Comparison of ENCODE assay signal across 11 mouse cellular contexts in the genomic region with DNA sequence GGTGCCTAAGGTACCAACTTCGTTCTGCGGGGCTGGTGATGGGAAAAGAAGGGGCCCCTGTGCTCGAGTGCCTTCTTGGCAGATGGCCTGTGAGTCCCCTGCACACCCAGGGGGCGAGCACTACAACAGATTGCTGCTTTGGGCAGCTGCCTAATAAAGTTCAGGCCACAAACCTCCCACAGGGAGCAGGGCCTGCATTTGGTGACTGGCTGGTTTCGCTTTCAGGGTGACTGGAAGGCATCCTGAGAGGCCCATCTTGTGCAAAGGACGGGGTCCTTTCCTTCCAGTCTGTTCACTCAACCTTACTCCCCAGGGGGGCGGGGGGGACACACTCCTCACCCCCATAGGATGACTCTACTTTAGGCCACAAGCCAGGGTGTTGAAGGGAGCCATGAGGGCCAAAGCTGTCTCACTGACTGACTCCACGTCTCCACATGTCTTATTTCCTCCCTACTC. TPM values are rescaled to one million over a fixed set of nuclear protein-coding genes. Genes with fewer than 3 reads are reported as not detected.
DNase-seq lines count a peak whose midpoint lies in the region; ATAC-seq and TF ChIP-seq lines count a peak whose summit lies in the region.
"Had no signal": no experiment of that assay in that cellular context is flagged by ENCODE, and none has a peak within 500 bp of the region (broad histone marks: within the 10 kb centered on the region; RNA-seq: fewer than 3 reads in every experiment).

No protein-coding gene starts in this region.

- H3K4me1 ChIP-seq in forebrain, embryonic 12.5 days: peaks cover 7% of the 10 kb centered on the region
- H3K4me1 ChIP-seq in forebrain, embryonic 15.5 days: peaks cover 8% of the 10 kb centered on the region
- H3K4me1 ChIP-seq in midbrain, embryonic 10.5 days: peaks cover 15% of the 10 kb centered on the region
- H3K4me1 ChIP-seq in midbrain, embryonic 16.5 days (ENCODE audit: control insufficient read depth, insufficient read depth, low read length): peaks cover 2% of the 10 kb centered on the region; the same call in 1 of the 2 replicates
- peaks cover 14% of the 10 kb centered on the region for H3K4me1 ChIP-seq in limb, embryonic 14.5 days (ENCODE audit: control insufficient read depth, insufficient read depth, low read length)
- H3K4me1 ChIP-seq in small intestine, adult 2 months (ENCODE audit: control insufficient read depth, insufficient read depth, insufficient read length, low read length): peaks cover 7% of the 10 kb centered on the region; the same call in 1 of the 2 replicates

- no peak for TF ChIP-seq CTCF in small intestine, adult 2 months (IDR thresholded peaks at IDR 0.05; ENCODE audit: extremely low read depth, insufficient read length, insufficient replicate concordance, low read depth, low read length)

- H3K36me3 ChIP-seq in forebrain, embryonic 12.5 days (replicated peaks): no peaks in the 10 kb centered on the region
- H3K36me3 ChIP-seq in forebrain, embryonic 15.5 days: no peaks in the 10 kb centered on the region
- no peaks in the 10 kb centered on the region for H3K36me3 ChIP-seq in midbrain, embryonic 10.5 days
- H3K36me3 ChIP-seq in midbrain, embryonic 16.5 days (ENCODE audit: control insufficient read depth, insufficient read depth, low read length): no peaks in the 10 kb centered on the region
- no peaks in the 10 kb centered on the region for H3K36me3 ChIP-seq in limb, embryonic 14.5 days (ENCODE audit: control insufficient read depth, insufficient read depth, low read length)
- no peaks in the 10 kb centered on the region for H3K36me3 ChIP-seq in small intestine, adult 2 months (ENCODE audit: control insufficient read depth, insufficient read depth, low read length)

- no peak overlapping the region for H3K27ac ChIP-seq in forebrain, embryonic 12.5 days
- no peak overlapping the region for H3K27ac ChIP-seq in forebrain, embryonic 15.5 days (replicated peaks)
- H3K27ac ChIP-seq in midbrain, embryonic 10.5 days (replicated peaks): peak overlapping the region; percentile 84
- no peak overlapping the region for H3K27ac ChIP-seq in midbrain, embryonic 16.5 days (ENCODE audit: low read length)
- no peak overlapping the region for H3K27ac ChIP-seq in limb, embryonic 14.5 days (replicated peaks; ENCODE audit: low read depth, low read length)
- H3K27ac ChIP-seq in small intestine, adult 2 months (ENCODE audit: insufficient read depth, low read depth, low read length): peak overlapping the region; percentile 10; the same call in 1 of the 2 replicates

- no peak overlapping the region for H3K4me3 ChIP-seq in forebrain, embryonic 12.5 days (replicated peaks)
- no peak overlapping the region for H3K4me3 ChIP-seq in forebrain, embryonic 15.5 days
- peak overlapping the region; percentile 26 for H3K4me3 ChIP-seq in midbrain, embryonic 10.5 days
- H3K4me3 ChIP-seq in midbrain, embryonic 16.5 days (ENCODE audit: low read depth, low read length): no peak overlapping the region
- H3K4me3 ChIP-seq in limb, embryonic 14.5 days (replicated peaks; ENCODE audit: low read length): no peak overlapping the region
- H3K4me3 ChIP-seq in small intestine, adult 2 months (ENCODE audit: low read depth, low read length): no peak overlapping the region

- ATAC-seq in forebrain, embryonic 12.5 days (ENCODE audit: low FRiP score): no peak
- no peak for ATAC-seq in forebrain, embryonic 15.5 days (replicated peaks)
- ATAC-seq in midbrain, embryonic 16.5 days: no peak
- ATAC-seq in limb, embryonic 14.5 days (ENCODE audit: low FRiP score, low read depth): no peak

- H3K9ac ChIP-seq in forebrain, embryonic 12.5 days: 0 out of 2 replicates have a peak overlapping the region, but pooled peaks have one; percentile 13
- no peak overlapping the region for H3K9ac ChIP-seq in forebrain, embryonic 15.5 days (replicated peaks)
- H3K9ac ChIP-seq in midbrain, embryonic 16.5 days (ENCODE audit: low read depth, low read length): no peak overlapping the region
- 0 out of 2 replicates have a peak overlapping the region, but pooled peaks have one; percentile 2 for H3K9ac ChIP-seq in limb, embryonic 14.5 days (ENCODE audit: low read depth, low read length, severe bottlenecking)

- H3K27me3 ChIP-seq in forebrain, embryonic 12.5 days: no peaks in the 10 kb centered on the region; the same call in 1 of the 2 replicates
- no peaks in the 10 kb centered on the region for H3K27me3 ChIP-seq in forebrain, embryonic 15.5 days
- no peaks in the 10 kb centered on the region for H3K27me3 ChIP-seq in midbrain, embryonic 10.5 days (ENCODE audit: low read depth, poor library complexity, severe bottlenecking)
- no peaks in the 10 kb centered on the region for H3K27me3 ChIP-seq in midbrain, embryonic 16.5 days (ENCODE audit: control insufficient read depth, insufficient read depth, low read depth, low read length)
- no peaks in the 10 kb centered on the region for H3K27me3 ChIP-seq in limb, embryonic 14.5 days (ENCODE audit: control insufficient read depth, insufficient read depth, low read length)
- no peaks in the 10 kb centered on the region for H3K27me3 ChIP-seq in small intestine, adult 2 months (ENCODE audit: control insufficient read depth, insufficient read depth, low read length)

- TF ChIP-seq POLR2A in limb, embryonic 14.5 days (IDR thresholded peaks at IDR 0.05; ENCODE audit: borderline replicate concordance, extremely low read depth, insufficient read depth, insufficient read length): no peak
- no peak for TF ChIP-seq POLR2A in small intestine, adult 2 months (IDR thresholded peaks at IDR 0.05; ENCODE audit: low read depth, low read length)

- 75% methylated on average over 8 of the region's 8 CpGs for WGBS in forebrain, embryonic 12.5 days
- WGBS in forebrain, embryonic 15.5 days: 68% methylated on average over 8 of the region's 8 CpGs
- WGBS in midbrain, embryonic 10.5 days: 70% methylated on average over 8 of the region's 8 CpGs
- WGBS in midbrain, embryonic 16.5 days: 61% methylated on average over 8 of the region's 8 CpGs
- 56% methylated on average over 8 of the region's 8 CpGs for WGBS in limb, embryonic 14.5 days
- 60% methylated on average over 8 of the region's 8 CpGs for WGBS in small intestine, adult 2 months

- no peak overlapping the region for H3K4me2 ChIP-seq in forebrain, embryonic 12.5 days
- H3K4me2 ChIP-seq in forebrain, embryonic 15.5 days (replicated peaks): no peak overlapping the region
- no peak overlapping the region for H3K4me2 ChIP-seq in midbrain, embryonic 16.5 days (ENCODE audit: low read length)
- 0 out of 2 replicates have a peak overlapping the region, but pooled peaks have one; percentile 4 for H3K4me2 ChIP-seq in limb, embryonic 14.5 days (replicated peaks; ENCODE audit: low read depth, low read length, severe bottlenecking)

- intact Hi-C loops in left cerebral cortex, postnatal 14 days (cut with DNase I): loop anchor here (5.0 kb wide), 1 partner anchor 72 kb away; no protein-coding TSS in a partner anchor

- no peak for DNase-seq in midbrain, embryonic 10.5 days (ENCODE audit: low spot score)
- no peak for DNase-seq in limb, embryonic 14.5 days (ENCODE audit: low spot score)
- no peak for DNase-seq in gastrocnemius, adult 8-10 months (ENCODE audit: low spot score in 2 of 2)
- DNase-seq in left cerebral cortex, postnatal 14 days (ENCODE audit: low spot score in 2 of 2): no peak
- DNase-seq: adrenal gland, postnatal 25 days; lung, postnatal 4 days had no signal

- no peaks in the 10 kb centered on the region for H3K9me3 ChIP-seq in forebrain, embryonic 12.5 days
- no peaks in the 10 kb centered on the region for H3K9me3 ChIP-seq in forebrain, embryonic 15.5 days
- 0 out of 2 replicates have a peak, but pooled peaks cover under 1% of the 10 kb centered on the region for H3K9me3 ChIP-seq in midbrain, embryonic 10.5 days (replicated peaks)
- H3K9me3 ChIP-seq in midbrain, embryonic 16.5 days (replicated peaks; ENCODE audit: control insufficient read depth, low read length, poor library complexity, severe bottlenecking): no peaks in the 10 kb centered on the region
- H3K9me3 ChIP-seq in limb, embryonic 14.5 days (ENCODE audit: control insufficient read depth, low read length): no peaks in the 10 kb centered on the region

RNA-seq across cellular contexts. Expression of a gene that starts 15.1 kb away (rescaled TPM):
- polyA plus RNA-seq in forebrain, embryonic 12.5 days (2016; fragmentation: Nextera tagmentation; extraction: Ambion mirVana): not detected in 2 replicates
- polyA plus RNA-seq in forebrain, embryonic 15.5 days (2015; fragmentation: Nextera tagmentation; extraction: Ambion mirVana): not detected in 2 replicates
- polyA plus RNA-seq in midbrain, embryonic 10.5 days (2016; fragmentation: Nextera tagmentation; extraction: Ambion mirVana): not detected in 2 replicates
- 0.20 TPM in 1 of 2 replicates, not detected in the other for polyA plus RNA-seq in midbrain, embryonic 16.5 days (2015; fragmentation: Nextera tagmentation; extraction: Ambion mirVana)
- 0.39 and 0.73 TPM in 2 replicates for polyA plus RNA-seq in limb, embryonic 14.5 days (2012; rRNA removed)
- polyA plus RNA-seq in limb, embryonic 14.5 days (2014; fragmentation: Nextera tagmentation; extraction: Ambion mirVana): 0.15 and 0.33 TPM in 2 replicates
- polyA plus RNA-seq in small intestine, adult 2 months (2012; rRNA removed): 7.2 and 11.8 TPM in 2 replicates
- not detected for total RNA-seq in gastrocnemius, adult 8-10 months (2022)
- under 1 TPM in 1 of 2 experiments, not detected in 1; 0.11 TPM for total RNA-seq in left cerebral cortex, postnatal 14 days (2021)
- total RNA-seq: gastrocnemius, adult 18-20 months had no signal

RNA-seq across cellular contexts. Expression of a gene that starts 21.1 kb away (rescaled TPM):
- 6.2 and 7.6 TPM in 2 replicates for polyA plus RNA-seq in forebrain, embryonic 12.5 days (2016; fragmentation: Nextera tagmentation; extraction: Ambion mirVana)
- polyA plus RNA-seq in forebrain, embryonic 15.5 days (2015; fragmentation: Nextera tagmentation; extraction: Ambion mirVana): 4.2 and 4.9 TPM in 2 replicates
- 10.0 and 11.0 TPM in 2 replicates for polyA plus RNA-seq in midbrain, embryonic 10.5 days (2016; fragmentation: Nextera tagmentation; extraction: Ambion mirVana)
- polyA plus RNA-seq in midbrain, embryonic 16.5 days (2015; fragmentation: Nextera tagmentation; extraction: Ambion mirVana): 6.7 and 7.8 TPM in 2 replicates
- polyA plus RNA-seq in limb, embryonic 14.5 days (2012; rRNA removed): 89.1 and 110 TPM in 2 replicates
- polyA plus RNA-seq in limb, embryonic 14.5 days (2014; fragmentation: Nextera tagmentation; extraction: Ambion mirVana): 59.6 and 60.1 TPM in 2 replicates
- 7.9 and 8.1 TPM in 2 replicates for polyA plus RNA-seq in small intestine, adult 2 months (2012; rRNA removed)
- total RNA-seq in gastrocnemius, adult 8-10 months (2022): 1 to 10 TPM in 3 of 4 experiments, under 1 TPM in 1; 0.82 to 2.9 (median 1.6) TPM
- total RNA-seq in left cerebral cortex, postnatal 14 days (2021): 1 to 10 TPM; 7.7 to 9.0 TPM

RNA-seq across cellular contexts. Expression of a gene that starts 34.3 kb away (rescaled TPM):
- polyA plus RNA-seq in forebrain, embryonic 12.5 days (2016; fragmentation: Nextera tagmentation; extraction: Ambion mirVana): 0.32 and 0.35 TPM in 2 replicates
- polyA plus RNA-seq in forebrain, embryonic 15.5 days (2015; fragmentation: Nextera tagmentation; extraction: Ambion mirVana): 1.0 and 1.4 TPM in 2 replicates
- polyA plus RNA-seq in midbrain, embryonic 10.5 days (2016; fragmentation: Nextera tagmentation; extraction: Ambion mirVana): 0.02 TPM in 1 of 2 replicates, not detected in the other
- polyA plus RNA-seq in midbrain, embryonic 16.5 days (2015; fragmentation: Nextera tagmentation; extraction: Ambion mirVana): 0.15 and 0.16 TPM in 2 replicates
- polyA plus RNA-seq in limb, embryonic 14.5 days (2012; rRNA removed): 0.05 and 0.08 TPM in 2 replicates
- polyA plus RNA-seq in limb, embryonic 14.5 days (2014; fragmentation: Nextera tagmentation; extraction: Ambion mirVana): not detected in 2 replicates
- polyA plus RNA-seq in small intestine, adult 2 months (2012; rRNA removed): 0.44 and 1.4 TPM in 2 replicates
- total RNA-seq in gastrocnemius, adult 8-10 months (2022): not detected
- 10 to 100 TPM; 16.7 to 20.6 TPM for total RNA-seq in left cerebral cortex, postnatal 14 days (2021)
- total RNA-seq: gastrocnemius, adult 18-20 months had no signal

RNA-seq across cellular contexts. Expression of a gene that starts 41.7 kb away (rescaled TPM):
- polyA plus RNA-seq in forebrain, embryonic 12.5 days (2016; fragmentation: Nextera tagmentation; extraction: Ambion mirVana): 0.43 and 1.3 TPM in 2 replicates
- 0.11 and 0.34 TPM in 2 replicates for polyA plus RNA-seq in forebrain, embryonic 15.5 days (2015; fragmentation: Nextera tagmentation; extraction: Ambion mirVana)
- polyA plus RNA-seq in midbrain, embryonic 10.5 days (2016; fragmentation: Nextera tagmentation; extraction: Ambion mirVana): 0.21 and 0.52 TPM in 2 replicates
- polyA plus RNA-seq in midbrain, embryonic 16.5 days (2015; fragmentation: Nextera tagmentation; extraction: Ambion mirVana): 0.09 and 0.31 TPM in 2 replicates
- polyA plus RNA-seq in limb, embryonic 14.5 days (2012; rRNA removed): 0.05 and 0.08 TPM in 2 replicates
- 0.08 and 0.58 TPM in 2 replicates for polyA plus RNA-seq in limb, embryonic 14.5 days (2014; fragmentation: Nextera tagmentation; extraction: Ambion mirVana)
- 0.11 and 0.14 TPM in 2 replicates for polyA plus RNA-seq in small intestine, adult 2 months (2012; rRNA removed)
- under 1 TPM in 1 of 4 experiments, not detected in 3; 0.11 TPM for total RNA-seq in gastrocnemius, adult 8-10 months (2022)
- not detected for total RNA-seq in left cerebral cortex, postnatal 14 days (2021)

Comparison
In these comparisons a context has a peak if more than half of its experiments do, and no peak if none do; other contexts are left out.
1. H3K27ac ChIP-seq: peak in midbrain, embryonic 10.5 days (single experiment) and small intestine, adult 2 months (single experiment); none in forebrain, embryonic 12.5 days (single experiment), forebrain, embryonic 15.5 days (single experiment), midbrain, embryonic 16.5 days (single experiment) and limb, embryonic 14.5 days (single experiment).
2. H3K9ac ChIP-seq: peak in forebrain, embryonic 12.5 days (single experiment) and limb, embryonic 14.5 days (single experiment); none in forebrain, embryonic 15.5 days (single experiment) and midbrain, embryonic 16.5 days (single experiment).